Mouse (Mus musculus): ENCODE measurements around the gene Tmed6.
A peak's percentile ranks its signal among the peaks of the same experiment; 100 is the strongest.
"Not testable (repeated sequence)": the region's sequence is repeated elsewhere in the genome, so short reads cannot be mapped to it uniquely, and the experiment has no call there.

Gene Tmed6

GRCm38 (mm10) chr8:107073706-107074105, 8.3 kb upstream of the Tmed6 start:
- DNase-seq, result no peak

GRCm38 (mm10) chr8:107062613-107063012, 2.8 kb downstream of the Tmed6 start:
- DNase-seq, result no peak

- peak in 1 of 2 experiments; percentile 59 for DNase-seq
Observed at GRCm38 (mm10) chr8:107056973-107057369, 8.5 kb downstream of the Tmed6 start.

- peak; percentile 95 to 96 for DNase-seq
Observed at GRCm38 (mm10) chr8:107056076-107056972, 9.1 kb downstream of the Tmed6 start, which contains the start of the genes Cog8 and Nip7. TSS of gene Cog8 (minus strand) at chr8:107056689. TSS of gene Nip7 (plus strand) at chr8:107056877.

- DNase-seq, result no peak
Observed at GRCm38 (mm10) chr8:107052046-107052445, 13.4 kb downstream of the Tmed6 start.

- no peak for DNase-seq
Observed at GRCm38 (mm10) chr8:107049480-107049879, 16.0 kb downstream of the Tmed6 start.

GRCm38 (mm10) chr8:107048061-107048941, 17.1 kb downstream of the Tmed6 start, which contains the start of gene Pdf:
TSS of gene Pdf (minus strand) at chr8:107048614.
- peak; percentile 85 to 87 for DNase-seq

GRCm38 (mm10) chr8:107046976-107047375, 18.5 kb downstream of the Tmed6 start:
- no peak for DNase-seq

GRCm38 (mm10) chr8:107045478-107045877, 20.0 kb downstream of the Tmed6 start:
- no peak for DNase-seq

GRCm38 (mm10) chr8:107040632-107041031, 24.8 kb downstream of the Tmed6 start:
- DNase-seq, result no peak

GRCm38 (mm10) chr8:107036626-107037025, 28.8 kb downstream of the Tmed6 start:
- no peak for DNase-seq

- DNase-seq, result peak; percentile 38 to 45
Observed at GRCm38 (mm10) chr8:107035641-107036040, 29.8 kb downstream of the Tmed6 start.

- DNase-seq, result not testable (repeated sequence)
Observed at GRCm38 (mm10) chr8:107033609-107034008, 31.8 kb downstream of the Tmed6 start.

- DNase-seq, result peak in 1 of 2 experiments; percentile 35
Observed at GRCm38 (mm10) chr8:107031577-107032090, 33.8 kb downstream of the Tmed6 start.

GRCm38 (mm10) chr8:107030650-107031576, 34.5 kb downstream of the Tmed6 start, which contains the start of gene Vps4a:
TSS of gene Vps4a (plus strand) at chr8:107031222.
- peak; percentile 98 for DNase-seq

GRCm38 (mm10) chr8:107030058-107030457, 35.4 kb downstream of the Tmed6 start:
- no peak for DNase-seq

- no peak for DNase-seq
Observed at GRCm38 (mm10) chr8:107029310-107029709, 36.1 kb downstream of the Tmed6 start.

GRCm38 (mm10) chr8:107023479-107023878, 42.0 kb downstream of the Tmed6 start:
- DNase-seq, result no peak

GRCm38 (mm10) chr8:107014915-107015314, 50.5 kb downstream of the Tmed6 start:
- DNase-seq, result no peak

GRCm38 (mm10) chr8:107012666-107013065, 52.8 kb downstream of the Tmed6 start:
- DNase-seq, result no peak
